Mouse (Mus musculus): ENCODE measurements at regions not wholly inside any gene's neighbourhood (a gene's known extent, or its start where the extent isn't known, plus 50 kb on each side); places are given as distances from the start of the nearest gene placed in this dataset.
A peak's percentile ranks its signal among the peaks of the same experiment; 100 is the strongest.

DNA sequence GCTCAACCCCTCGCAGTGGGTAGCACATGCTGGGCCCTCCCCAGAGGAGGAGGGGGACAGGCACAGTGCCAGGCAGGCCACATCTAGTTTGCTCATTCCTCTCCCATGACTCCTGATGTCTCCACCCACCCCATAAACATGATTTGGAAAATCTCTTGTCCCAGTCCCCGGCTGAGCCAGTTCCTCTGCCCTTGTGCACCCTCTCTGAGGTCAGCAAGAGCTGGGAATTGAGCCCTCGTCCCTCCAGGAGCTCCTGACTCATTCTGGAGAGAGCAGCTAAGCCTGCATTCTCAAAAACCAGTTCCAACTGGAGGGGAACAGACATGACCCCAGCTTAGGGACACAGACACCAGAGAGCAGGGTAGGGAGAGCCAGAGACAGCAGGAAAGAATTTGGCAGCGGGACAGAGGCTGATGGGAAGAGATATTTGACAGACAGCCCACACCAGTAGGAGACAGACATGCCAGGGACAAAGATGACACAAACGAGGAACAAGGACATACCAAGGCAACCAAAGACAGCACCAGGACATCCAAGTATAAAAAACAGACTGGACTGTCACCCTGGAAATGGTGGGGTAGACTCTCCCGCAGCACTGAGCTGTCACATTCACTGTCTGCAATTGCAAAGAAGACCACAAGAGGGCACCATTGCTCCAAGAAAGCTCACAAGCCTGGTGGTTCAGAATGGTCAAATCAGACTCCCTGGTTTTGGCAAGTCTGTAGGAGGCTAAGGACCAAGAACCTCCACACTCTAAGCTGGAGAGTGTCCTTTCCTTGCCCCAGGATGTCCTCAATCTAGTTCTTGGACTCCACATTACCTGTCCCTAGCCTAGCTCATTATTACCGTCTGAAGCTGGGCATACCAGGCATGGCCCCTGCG, 58.8 kb upstream of the Thy1 start:
- ATAC-seq, result peak; percentile 63
- H3K27me3 ChIP-seq, result no peaks in the 10 kb centered on the region
- H3K9me3 ChIP-seq, result no peaks in the 10 kb centered on the region
- 49% methylated on average over 8 of the region's 8 CpGs for WGBS
- H3K36me3 ChIP-seq, result no peaks in the 10 kb centered on the region
- no peak overlapping the region for H3K4me2 ChIP-seq (replicated peaks)
- no peak overlapping the region for H3K9ac ChIP-seq (replicated peaks)
- no peak overlapping the region for H3K27ac ChIP-seq
- no peak overlapping the region for H3K4me3 ChIP-seq (replicated peaks)
- H3K4me1 ChIP-seq (replicated peaks), result peaks cover 8% of the 10 kb centered on the region; the same call in 1 of the 2 replicates

DNA sequence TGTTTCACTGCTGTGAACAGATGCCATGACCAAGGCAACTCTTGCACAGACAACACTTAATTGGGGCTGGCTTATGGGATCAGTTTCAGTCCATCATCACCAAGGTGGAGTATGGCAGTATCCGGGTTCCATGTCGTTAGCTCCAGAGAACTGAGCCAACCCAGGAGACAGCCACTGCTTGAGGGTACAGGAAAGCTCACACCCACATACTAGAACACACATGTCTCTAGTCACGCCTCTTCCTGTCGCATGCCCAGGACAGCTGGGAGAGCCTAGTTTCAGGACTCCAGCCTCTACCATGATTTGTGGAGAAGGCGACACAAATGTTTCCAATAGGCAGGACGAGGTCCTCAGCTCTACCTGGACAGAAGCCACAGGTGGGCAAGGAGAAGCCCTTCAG, 55.2 kb upstream of the Thy1 start:
- no peak overlapping the region for H3K4me2 ChIP-seq (replicated peaks)
- no peaks in the 10 kb centered on the region for H3K36me3 ChIP-seq
- H3K27ac ChIP-seq, result no peak overlapping the region
- no peaks in the 10 kb centered on the region for H3K27me3 ChIP-seq
- no peak overlapping the region for H3K9ac ChIP-seq (replicated peaks)
- 94% methylated on average over 6 of the region's 6 CpGs for WGBS
- no peak overlapping the region for H3K4me3 ChIP-seq (replicated peaks)
- no peaks in the 10 kb centered on the region for H3K9me3 ChIP-seq
- no peak for ATAC-seq
- H3K4me1 ChIP-seq (replicated peaks), result peaks cover 3% of the 10 kb centered on the region; the same call in 1 of the 2 replicates

DNA sequence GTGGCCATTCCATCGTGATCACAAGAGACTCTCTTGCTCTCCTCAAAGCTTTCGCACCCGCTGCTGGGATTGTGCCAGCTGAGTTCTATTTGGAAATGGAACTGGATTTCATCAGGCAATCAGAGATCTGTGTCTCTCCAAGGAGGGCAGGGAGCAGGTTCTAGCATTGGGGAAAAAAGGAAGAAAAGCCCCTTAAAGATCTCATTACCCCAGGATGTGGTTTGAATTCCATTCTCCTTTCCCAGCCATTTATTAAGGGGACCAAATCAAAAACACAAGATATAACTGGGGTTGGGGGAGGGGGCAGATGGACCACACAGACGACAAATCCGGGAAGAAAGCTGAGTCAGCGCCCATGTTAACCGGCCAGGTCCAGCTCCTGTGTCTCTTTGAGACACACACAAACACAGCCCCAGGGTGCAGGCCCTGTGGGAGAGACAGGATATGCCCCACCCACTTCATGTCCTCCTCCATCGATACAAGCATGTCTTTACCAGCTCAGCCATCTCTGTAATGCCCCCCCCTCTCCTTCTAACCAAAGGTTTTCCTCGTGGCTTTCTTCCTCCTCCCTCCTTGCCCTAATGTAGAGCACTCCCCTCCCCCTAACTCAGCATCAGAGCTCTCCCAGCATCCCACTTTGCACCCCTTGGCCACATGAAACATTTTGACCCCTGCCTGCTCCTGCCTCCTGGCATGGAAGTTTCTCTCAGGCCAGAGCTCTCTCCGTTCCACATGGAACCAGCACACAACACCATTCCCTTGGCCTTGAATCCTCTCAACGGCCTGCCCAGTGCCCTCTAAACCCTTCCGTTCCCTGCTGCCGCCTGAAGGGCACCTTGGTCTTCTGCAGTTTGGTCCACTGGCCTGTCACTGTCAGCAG, 54.0 kb upstream of the Thy1 start:
- WGBS, result 49% methylated on average over 13 of the region's 13 CpGs
- Histone ChIP-seq H3K27me3 (no peaks in the 10 kb centered on the region), H3K4me3 (replicated peaks) (no peak overlapping the region), H3K9me3 (no peaks in the 10 kb centered on the region), H3K4me2 (replicated peaks) (no peak overlapping the region), H3K36me3 (no peaks in the 10 kb centered on the region), H3K9ac (replicated peaks) (no peak overlapping the region), H3K27ac (no peak overlapping the region), H3K4me1 (replicated peaks) (peaks cover 10% of the 10 kb centered on the region)
- no peak for ATAC-seq

DNA sequence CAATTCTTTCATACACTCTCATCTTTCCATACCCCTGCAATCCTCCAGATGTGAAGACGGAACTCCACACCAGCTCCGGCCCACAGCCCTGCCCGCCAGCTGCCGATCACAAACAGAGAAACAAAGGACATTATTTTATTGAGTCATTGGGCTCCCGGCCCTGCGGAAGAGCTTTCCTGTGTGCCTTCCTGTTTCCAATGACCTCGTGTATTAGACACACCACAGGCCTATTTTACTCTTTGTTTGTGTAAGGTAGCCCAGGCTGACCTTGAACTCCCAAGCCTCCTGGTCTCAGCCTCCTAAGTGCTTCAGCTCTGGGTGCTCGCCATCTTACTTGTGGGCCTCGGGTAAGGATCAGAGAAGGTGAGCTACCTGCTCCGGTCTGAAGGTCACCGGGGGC, 53.1 kb upstream of the Thy1 start:
- Histone ChIP-seq H3K4me1 (replicated peaks) (peaks cover 10% of the 10 kb centered on the region), H3K27ac (no peak overlapping the region), H3K4me2 (replicated peaks) (no peak overlapping the region), H3K9me3 (no peaks in the 10 kb centered on the region), H3K4me3 (replicated peaks) (no peak overlapping the region), H3K36me3 (no peaks in the 10 kb centered on the region), H3K9ac (replicated peaks) (no peak overlapping the region), H3K27me3 (no peaks in the 10 kb centered on the region)
- ATAC-seq, result no peak
- WGBS, result 86% methylated on average over 11 of the region's 11 CpGs

DNA sequence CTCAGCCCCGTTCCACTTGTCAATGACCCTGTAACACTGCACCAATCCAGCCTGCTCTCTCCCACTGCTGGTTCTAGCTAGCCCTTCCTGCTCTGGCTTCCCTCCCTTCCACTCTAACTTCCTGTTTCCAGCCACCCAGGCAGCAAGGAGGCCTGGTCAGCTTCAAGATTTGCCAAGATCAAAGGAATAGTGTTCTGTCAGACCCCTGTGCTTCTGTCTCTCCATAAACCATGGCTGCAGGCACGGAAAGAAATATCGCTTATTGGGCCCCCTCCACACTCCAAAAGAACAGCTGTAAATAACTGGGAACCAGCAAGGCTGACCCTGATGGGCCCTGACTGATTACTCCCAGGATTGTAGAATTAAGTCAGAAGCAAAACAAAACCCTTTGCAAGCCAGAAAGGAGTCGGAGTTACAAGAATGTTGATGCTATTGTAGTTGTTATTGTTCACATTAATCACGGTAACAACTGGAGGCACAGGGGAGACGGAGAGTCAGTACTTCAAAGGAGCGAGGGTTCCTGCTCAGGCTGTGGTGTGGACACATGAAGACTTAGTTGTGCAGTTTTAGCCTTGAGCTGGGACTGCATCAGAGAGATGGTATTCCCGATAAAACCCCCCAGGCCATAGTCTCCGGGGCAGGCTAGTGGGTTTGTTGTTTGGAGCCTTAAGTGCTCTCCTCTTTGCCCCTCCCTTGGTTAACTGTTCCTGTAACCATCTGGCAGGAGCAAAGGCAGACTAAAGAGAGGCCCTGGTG, 49.8 kb upstream of the Thy1 start:
- no peak overlapping the region for H3K4me3 ChIP-seq (replicated peaks)
- no peaks in the 10 kb centered on the region for H3K27me3 ChIP-seq
- no peaks in the 10 kb centered on the region for H3K9me3 ChIP-seq
- H3K36me3 ChIP-seq, result no peaks in the 10 kb centered on the region
- no peak for ATAC-seq
- no peak overlapping the region for H3K9ac ChIP-seq (replicated peaks)
- H3K4me1 ChIP-seq (replicated peaks), result peaks cover 10% of the 10 kb centered on the region
- WGBS, result 24% methylated on average over 9 of the region's 9 CpGs
- no peak overlapping the region for H3K4me2 ChIP-seq (replicated peaks)
- no peak overlapping the region for H3K27ac ChIP-seq
